Mouse (Mus musculus) layer of hippocampus, adult 9-11 months (tissue): ENCODE measurements around the gene Nsmce1.

Source experiments
- DNase-seq: peaks from one replicate; pipeline ENCODE4 v3.0.0; 2022

Gene Nsmce1

GRCm38 (mm10) chr7:125488706-125489105 lies 2.7 kb downstream of the Nsmce1 start:
- DNase-seq = no peak

GRCm38 (mm10) chr7:125487126-125487525 lies 4.3 kb downstream of the Nsmce1 start:
- no peak for DNase-seq

GRCm38 (mm10) chr7:125486121-125486630 lies 5.2 kb downstream of the Nsmce1 start:
- no peak for DNase-seq

DNA sequence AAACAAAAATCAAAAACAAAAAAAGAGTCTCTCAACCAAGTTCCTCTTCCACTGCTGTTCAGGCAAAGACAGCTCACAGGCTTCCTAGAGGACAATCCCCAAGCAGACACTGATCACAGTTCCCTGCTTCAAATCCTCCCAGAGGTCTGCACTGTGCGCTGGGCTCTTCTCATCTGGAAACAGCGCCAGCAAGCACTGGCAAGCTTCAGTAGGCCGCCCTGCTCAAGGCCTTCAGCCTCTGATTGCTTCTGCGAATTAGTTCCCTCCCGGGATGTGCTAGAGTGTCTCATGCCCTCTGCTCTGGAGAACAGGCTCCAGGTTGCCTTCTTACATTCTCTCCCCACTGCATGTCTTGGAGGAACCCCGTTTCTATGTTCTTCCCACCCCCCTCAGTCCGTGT lies 6.6 kb downstream of the Nsmce1 start:
- DNase-seq = no peak

- DNase-seq = no peak
Measured at GRCm38 (mm10) chr7:125482886-125483285, 8.5 kb downstream of the Nsmce1 start.

GRCm38 (mm10) chr7:125482339-125482738 lies 9.1 kb downstream of the Nsmce1 start:
- no peak for DNase-seq

DNA sequence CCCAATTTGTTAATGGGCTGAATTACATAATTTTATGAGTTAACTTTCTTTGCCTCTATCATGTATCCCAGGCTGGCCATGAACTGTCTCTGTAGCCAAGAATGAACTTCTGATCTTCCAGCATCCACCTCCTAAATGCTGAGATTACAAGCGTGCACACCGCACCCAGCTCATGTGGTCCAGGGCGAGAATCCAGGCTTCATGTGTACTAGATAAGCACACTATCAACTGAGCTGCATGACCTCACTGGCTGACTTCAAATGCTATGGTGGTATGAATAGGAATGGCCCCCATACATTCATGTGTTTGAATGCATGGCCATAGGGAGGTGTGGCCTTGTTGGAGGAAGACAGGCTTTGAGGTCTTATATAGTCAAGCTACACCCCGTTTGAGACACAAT lies 10.9 kb downstream of the Nsmce1 start:
- no peak for DNase-seq

DNA sequence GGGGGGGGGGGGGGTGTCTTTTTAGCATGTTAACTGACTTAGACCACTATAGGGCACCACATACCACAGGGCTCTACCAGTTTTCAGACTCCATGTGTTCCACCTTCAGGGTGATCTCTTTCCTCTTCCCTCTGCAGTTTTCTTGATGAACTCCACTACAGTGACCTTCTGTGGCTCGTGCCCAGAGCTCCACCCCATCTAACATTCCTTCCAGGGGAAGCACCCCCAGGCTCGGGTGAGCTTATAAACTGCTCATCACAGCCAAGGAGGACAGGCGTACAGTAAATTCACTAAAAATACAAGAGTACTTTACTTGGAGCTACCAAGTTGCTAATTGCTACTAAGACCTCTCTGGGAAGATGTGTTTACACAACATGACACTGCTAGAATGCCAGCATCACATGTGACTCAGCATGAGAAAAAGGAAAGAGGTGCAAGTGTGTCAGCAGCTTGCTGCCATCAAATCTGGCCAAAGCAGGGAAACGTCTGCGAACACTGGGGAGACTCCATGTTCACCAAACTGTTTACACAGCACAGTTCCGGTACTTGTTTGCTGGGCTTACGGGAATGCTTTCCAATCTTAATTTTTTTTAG lies 12.9 kb downstream of the Nsmce1 start:
- no peak for DNase-seq

GRCm38 (mm10) chr7:125475601-125476251 lies 15.7 kb downstream of the Nsmce1 start:
- no peak for DNase-seq

GRCm38 (mm10) chr7:125474535-125474934 lies 16.9 kb downstream of the Nsmce1 start:
- no peak for DNase-seq

GRCm38 (mm10) chr7:125471991-125472741 lies 19.2 kb downstream of the Nsmce1 start:
- peak; percentile 74 for DNase-seq

GRCm38 (mm10) chr7:125470901-125471300 lies 20.5 kb downstream of the Nsmce1 start:
- DNase-seq = no peak

DNA sequence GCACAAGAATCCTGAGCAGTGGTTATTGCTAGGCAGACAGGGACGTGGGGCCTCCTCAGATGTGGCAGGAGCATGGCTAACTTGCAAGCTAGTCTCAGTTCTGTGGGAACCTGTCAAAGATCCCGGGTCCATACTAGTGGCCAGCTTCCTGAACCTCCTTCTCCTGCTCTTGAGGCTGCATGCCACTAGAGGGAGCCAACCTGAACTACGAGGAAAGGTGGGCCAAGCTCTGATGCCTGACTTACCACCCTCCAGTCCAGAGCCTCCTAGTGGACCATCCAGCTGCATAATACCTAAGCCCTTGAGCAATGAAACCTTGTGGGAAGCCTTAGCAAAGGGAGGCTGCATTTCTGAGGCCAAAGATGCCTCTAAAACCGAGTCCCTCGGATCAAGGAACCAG lies 21.5 kb downstream of the Nsmce1 start:
- DNase-seq = peak; percentile 43

GRCm38 (mm10) chr7:125462200-125462599 lies 29.2 kb downstream of the Nsmce1 start:
- no peak for DNase-seq

- no peak for DNase-seq
Measured at GRCm38 (mm10) chr7:125453671-125454070, 37.7 kb downstream of the Nsmce1 start.

- DNase-seq = no peak
Measured at GRCm38 (mm10) chr7:125451078-125451477, 40.3 kb downstream of the Nsmce1 start.

DNA sequence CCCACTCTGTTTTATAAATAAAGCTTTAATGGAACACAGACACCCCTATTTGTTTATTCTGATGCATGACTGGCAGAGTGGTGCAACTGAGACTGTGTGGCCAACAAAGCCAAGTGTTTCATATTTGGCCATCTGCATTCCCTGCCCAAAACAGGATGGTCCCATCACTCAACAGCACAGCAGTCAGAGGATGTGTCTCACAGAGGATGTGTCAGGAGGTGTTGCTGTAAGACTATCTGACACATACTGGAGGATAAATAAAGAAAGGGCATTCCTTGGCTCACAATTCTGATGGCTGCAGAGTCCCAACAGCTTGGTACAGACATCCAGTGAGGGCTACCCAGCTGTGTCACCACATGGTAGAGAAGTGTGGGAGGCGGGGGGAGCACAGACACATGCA lies 40.7 kb downstream of the Nsmce1 start:
- DNase-seq = no peak

GRCm38 (mm10) chr7:125444464-125445401 lies 46.7 kb downstream of the Nsmce1 start, which contains the start of gene Kdm8:
TSS of gene Kdm8 (plus strand) at chr7:125444676.
- DNase-seq = peak; percentile 93

DNA sequence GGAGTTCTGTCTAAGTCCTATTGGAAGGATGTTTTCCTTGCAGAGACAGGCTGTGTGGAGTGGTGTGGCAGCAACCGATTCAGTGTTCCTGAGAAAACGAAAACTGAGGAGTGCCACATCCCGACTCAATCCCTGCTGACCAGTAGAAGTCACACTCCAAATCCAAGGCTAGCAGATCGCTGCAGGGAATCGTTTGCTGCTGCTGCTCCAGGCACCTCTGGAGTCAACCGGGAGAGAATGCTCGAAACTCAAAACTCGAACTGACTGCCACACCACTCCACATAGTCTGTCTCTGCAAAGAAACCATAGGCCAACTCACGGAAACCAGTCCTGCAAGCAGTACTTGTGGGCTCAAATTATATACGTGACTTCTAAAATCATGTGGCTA lies 47.3 kb downstream of the Nsmce1 start:
- no peak for DNase-seq

GRCm38 (mm10) chr7:125442323-125442722 lies 49.1 kb downstream of the Nsmce1 start:
- DNase-seq = no peak

GRCm38 (mm10) chr7:125434666-125435290 lies 56.6 kb downstream of the Nsmce1 start:
- no peak for DNase-seq

- DNase-seq = no peak
Measured at GRCm38 (mm10) chr7:125433874-125434273, 57.5 kb downstream of the Nsmce1 start.
